Mouse (Mus musculus): ENCODE results near the gene Hbs1l. TPM values are rescaled to one million over a fixed set of nuclear protein-coding genes. Genes with fewer than 3 reads are reported as not detected.
"Not testable (repeated sequence)": the region's sequence is repeated elsewhere in the genome, so short reads cannot be mapped to it uniquely, and the experiment has no call there.

The Hbs1l gene
- total RNA-seq, 2 experiments from 2014 or later: 69.4 to 69.5 TPM

DNA sequence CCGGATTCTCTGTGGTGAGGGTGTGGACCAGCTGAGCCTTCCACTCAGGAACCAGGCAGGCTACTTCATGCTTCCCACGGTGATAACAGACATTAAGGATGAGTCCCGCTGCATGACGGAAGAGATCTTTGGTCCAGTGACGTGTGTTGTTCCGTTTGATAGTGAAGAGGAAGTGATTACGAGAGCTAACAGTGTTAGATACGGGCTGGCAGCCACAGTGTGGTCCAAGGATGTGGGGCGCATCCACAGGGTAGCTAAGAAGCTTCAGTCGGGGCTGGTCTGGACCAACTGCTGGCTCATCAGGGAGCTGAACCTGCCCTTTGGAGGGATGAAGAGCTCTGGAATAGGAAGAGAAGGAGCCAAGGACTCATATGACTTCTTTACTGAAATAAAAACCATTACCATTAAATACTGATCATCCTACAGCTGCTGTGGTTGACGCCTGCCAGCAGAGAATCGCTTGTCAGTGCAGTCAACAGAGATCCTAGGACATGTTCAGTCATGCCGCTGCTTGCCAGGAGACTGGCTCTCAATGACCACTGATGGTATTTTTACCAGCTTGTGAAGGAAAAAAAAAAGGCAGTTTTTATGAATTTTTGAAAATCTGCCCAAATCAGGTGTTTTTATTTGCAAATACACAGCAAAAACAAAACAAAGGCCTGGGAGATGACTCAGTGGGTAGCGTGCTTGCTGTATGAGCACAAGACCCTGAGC is 99.8 kb downstream of the Hbs1l start:
- intact Hi-C loops (cut with DNase I): no loop called here
- DNase-seq (ENCODE audit: low spot score in 2 of 2): no peak

DNA sequence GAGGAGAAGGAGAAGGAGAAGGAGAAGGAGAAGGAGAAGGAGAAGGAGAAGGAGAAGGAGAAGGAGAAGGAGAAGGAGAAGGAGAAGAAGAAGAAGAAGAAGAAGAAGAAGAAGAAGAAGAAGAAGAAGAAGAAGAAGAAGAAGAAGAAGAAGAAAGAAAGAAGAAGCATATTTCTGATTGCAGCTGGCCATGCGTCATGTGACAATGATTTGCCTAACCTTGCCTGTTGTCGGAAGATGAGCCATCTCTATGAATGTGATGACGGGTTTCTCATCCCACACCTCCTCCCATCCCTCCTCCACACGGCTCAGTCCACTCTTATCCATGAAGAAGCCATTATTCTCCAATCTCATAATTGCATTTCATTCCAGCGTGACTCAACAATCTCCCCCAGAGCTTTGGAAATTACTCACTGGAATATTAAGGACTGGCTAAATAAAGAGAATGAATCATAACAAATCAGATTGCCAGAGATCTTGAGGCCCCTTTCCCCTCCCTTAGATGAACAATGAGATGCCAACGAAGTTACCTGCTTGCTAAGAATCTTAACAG is 103.2 kb downstream of the Hbs1l start:
- DNase-seq (ENCODE audit: low spot score in 2 of 2); intact Hi-C loops (cut with DNase I): not testable (repeated sequence)

DNA sequence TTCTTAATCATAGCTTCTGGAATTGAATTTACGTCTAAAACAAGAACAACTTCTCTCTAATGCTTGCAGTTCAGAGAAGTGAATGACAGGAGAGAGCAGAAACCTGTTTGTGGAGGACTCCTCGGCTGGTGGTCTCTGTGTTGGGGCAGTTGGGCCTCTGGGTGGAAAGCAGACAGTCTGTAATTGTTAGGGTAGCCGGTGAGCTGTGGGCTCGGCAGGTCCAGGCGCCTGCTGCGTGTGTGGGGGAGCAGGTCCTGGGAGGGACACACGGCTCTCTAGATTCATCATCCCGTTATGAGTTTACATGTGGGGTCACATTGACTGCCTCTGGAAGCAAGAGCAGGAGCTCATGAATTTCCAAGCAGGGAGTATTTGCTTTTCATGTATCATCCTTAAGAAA is 103.8 kb downstream of the Hbs1l start:
- intact Hi-C loops (cut with DNase I): no loop called here
- DNase-seq (ENCODE audit: low spot score in 2 of 2): no peak

DNA sequence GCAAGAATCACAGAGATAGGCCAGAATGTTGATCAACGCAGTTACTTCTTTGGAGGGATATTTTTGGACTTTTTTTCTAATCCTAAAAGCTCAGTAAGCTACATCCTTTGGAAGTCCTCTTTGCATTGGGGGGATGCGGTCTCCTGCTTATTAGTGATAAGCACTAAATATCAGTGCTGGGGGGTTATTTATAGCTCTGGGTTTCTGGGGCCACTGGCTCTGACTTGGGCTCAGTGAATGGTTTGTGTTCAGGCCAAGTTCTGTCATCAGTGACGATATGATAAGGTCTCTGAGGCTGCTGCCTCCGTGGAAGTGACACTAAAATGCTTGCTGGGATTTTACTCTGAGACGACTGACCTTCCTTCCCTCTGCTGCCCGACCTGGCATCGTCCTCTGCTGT is 104.3 kb downstream of the Hbs1l start:
- intact Hi-C loops (cut with DNase I): no loop called here

DNA sequence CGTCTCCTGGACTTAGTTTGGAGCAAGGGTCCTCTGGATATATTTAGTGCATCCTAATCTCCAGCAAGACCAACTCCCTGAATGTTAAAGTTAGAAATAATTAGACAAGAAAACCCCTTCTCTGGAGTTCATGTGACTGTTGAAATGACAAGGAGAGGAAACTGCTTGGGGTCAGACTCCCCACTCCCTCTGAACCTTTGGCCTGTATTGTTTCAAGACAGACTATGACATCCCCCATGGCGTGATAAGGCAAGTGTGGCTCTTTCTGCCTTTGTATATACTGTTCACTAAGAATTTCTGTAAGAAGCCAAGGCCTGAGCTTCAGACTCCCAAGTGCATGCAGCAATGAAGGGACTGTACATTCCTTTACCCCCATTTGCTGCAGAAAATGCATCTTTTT is 104.7 kb downstream of the Hbs1l start:
- DNase-seq (ENCODE audit: low spot score in 2 of 2): no peak
- intact Hi-C loops (cut with DNase I): no loop called here

More for the DNA sequence above, 104.3 kb downstream of the Hbs1l start:
- DNase-seq (ENCODE audit: low spot score in 2 of 2): no peak

GRCm38 (mm10) chr10:21401259-21401658 is 105.5 kb downstream of the Hbs1l start:
- no peak for DNase-seq (ENCODE audit: low spot score in 2 of 2)
- intact Hi-C loops (cut with DNase I): no loop called here

- intact Hi-C loops (cut with DNase I): no loop called here
- no peak for DNase-seq (ENCODE audit: low spot score in 2 of 2)
These were observed 109.0 kb downstream of the Hbs1l start for GRCm38 (mm10) chr10:21404822-21405221.

DNA sequence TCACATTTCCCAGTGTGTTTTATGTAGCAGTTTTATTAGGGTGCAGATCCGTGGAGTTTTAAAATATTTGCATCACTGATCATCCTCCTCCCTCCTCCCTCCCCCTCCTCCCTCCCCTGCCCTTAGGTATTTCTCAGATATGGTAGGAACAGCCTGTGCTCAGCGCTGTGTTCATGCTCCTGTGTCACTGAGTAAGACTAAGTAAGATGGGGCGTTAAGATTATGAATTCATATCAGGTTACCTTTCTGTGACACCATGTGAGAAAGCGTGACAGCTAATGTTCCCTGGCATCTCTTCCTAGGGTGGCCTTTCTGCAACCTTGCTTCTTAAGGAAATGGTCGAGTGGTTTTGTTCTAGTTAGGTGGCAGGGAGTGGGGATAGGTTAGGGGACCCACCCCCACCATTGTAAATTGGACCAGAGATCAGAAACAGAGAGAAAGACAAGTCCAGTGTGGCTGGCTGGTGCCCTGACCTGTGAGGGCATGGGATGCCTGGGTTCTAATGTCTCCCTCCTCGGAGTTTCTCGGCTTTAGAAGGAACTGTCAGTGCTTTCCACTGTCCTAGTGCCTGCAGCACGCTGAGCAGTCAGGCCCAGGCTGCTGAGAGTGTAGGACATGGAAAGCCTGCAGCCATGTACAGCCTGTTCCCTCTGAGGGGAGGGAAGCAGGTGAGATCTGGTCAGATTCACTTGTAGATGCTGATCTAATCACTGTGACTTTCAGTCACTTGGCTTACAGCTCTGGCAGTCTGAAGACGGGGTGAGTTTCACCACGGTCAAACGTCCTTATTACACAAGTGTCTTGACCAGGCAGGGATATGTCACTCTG is 110.1 kb downstream of the Hbs1l start:
- no peak for DNase-seq (ENCODE audit: low spot score in 2 of 2)
- intact Hi-C loops (cut with DNase I): no loop called here

DNA sequence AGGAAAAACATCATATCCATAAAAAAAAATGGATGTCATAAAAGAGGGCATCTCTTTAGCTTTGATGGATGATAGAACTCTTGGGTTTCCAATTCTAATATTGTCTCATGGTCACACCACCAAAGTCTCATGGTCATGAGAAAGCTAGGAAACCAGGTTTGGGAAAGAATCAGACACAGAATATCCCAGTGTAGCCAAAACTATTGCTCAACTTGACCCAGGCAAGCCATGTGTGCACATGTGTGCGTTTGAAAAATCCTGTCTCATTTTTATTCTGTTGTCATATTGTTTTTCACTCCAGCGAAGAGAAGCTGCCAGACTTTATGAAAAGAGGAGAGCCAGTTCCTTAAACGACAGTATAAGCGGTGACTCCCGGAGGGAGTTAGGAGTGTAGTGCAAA is 114.9 kb downstream of the Hbs1l start:
- no peak for DNase-seq (ENCODE audit: low spot score in 2 of 2)
- intact Hi-C loops (cut with DNase I): no loop called here

DNA sequence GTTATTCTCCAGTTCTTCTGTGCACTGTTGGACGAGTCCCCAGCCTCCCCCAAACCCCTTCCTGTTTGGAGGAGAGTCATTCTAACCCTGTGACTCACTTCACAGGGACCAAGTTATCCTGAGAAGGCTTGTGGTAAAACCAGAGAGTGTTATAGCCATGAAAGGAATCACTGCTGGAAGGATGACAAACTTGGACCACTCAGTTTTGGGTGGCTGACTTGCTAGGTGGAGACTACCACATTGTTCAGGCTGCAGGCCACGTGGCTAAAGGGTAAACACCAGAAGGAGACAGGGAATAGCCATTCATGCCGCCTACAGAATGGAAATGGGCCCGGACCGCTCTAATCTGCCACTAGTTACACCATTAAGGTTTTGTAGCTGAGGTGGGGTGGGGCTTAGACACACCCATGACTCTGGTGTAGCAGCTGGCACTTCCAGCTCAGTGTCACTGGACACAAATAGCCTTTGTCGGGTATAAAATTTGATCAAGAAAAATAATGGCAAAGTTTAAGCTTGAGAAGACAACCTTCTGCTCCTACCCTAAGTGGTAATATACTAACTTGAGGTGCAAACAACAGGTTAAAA is 115.9 kb downstream of the Hbs1l start:
- DNase-seq (ENCODE audit: low spot score in 2 of 2): no peak
- intact Hi-C loops (cut with DNase I): no loop called here

DNA sequence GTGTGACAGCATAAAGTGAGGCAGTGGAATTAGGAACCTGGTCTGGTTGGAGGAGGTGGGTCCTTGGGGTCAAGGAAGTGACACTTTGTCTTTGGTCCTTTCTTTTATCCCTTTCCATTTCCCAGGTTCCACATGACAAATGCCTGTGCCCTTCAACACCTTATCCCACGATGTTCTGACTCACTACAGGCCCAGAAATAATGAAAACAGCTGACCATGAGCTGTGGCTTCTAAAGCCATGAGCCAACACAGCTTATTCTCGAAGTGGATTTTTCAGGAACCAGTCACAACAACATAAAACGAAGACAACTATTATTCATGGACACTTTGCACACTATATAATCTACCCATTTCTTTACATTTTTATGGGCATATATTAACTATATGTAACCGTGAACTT is 119.3 kb downstream of the Hbs1l start:
- DNase-seq (ENCODE audit: low spot score in 2 of 2): no peak
- intact Hi-C loops (cut with DNase I): no loop called here

DNA sequence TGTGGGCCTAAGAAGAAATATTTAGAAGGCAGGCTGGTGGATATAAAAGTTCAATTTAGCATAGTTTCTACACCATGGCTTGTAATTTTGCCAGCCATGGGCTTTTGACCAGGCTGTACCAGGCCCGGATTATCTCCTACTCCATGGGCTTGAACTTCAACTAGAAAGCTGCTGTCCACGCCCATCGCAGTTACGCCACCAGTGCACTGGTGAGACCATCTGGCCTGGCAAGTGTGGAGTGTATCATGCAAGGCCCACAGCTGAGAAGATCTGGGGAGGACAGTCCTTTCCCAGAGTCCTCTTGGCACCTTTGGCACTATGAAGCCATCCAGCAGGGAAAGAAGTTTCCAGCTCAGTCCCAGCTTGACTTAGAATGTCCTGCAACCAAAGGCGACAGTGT is 120.4 kb downstream of the Hbs1l start:
- intact Hi-C loops (cut with DNase I): no loop called here
- no peak for DNase-seq (ENCODE audit: low spot score in 2 of 2)

Other genes starting within 250 kb of the Hbs1l start
- under 1 TPM; 0.34 to 0.60 TPM for gene Myb, start 135.0 kb upstream of the Hbs1l start, total RNA-seq (2021)
- under 1 TPM; 0.25 TPM for gene Aldh8a1, start 81.3 kb downstream of the Hbs1l start, total RNA-seq (2021)